Mouse (Mus musculus): ENCODE measurements around the gene Stac2.

Gene Stac2

DNA sequence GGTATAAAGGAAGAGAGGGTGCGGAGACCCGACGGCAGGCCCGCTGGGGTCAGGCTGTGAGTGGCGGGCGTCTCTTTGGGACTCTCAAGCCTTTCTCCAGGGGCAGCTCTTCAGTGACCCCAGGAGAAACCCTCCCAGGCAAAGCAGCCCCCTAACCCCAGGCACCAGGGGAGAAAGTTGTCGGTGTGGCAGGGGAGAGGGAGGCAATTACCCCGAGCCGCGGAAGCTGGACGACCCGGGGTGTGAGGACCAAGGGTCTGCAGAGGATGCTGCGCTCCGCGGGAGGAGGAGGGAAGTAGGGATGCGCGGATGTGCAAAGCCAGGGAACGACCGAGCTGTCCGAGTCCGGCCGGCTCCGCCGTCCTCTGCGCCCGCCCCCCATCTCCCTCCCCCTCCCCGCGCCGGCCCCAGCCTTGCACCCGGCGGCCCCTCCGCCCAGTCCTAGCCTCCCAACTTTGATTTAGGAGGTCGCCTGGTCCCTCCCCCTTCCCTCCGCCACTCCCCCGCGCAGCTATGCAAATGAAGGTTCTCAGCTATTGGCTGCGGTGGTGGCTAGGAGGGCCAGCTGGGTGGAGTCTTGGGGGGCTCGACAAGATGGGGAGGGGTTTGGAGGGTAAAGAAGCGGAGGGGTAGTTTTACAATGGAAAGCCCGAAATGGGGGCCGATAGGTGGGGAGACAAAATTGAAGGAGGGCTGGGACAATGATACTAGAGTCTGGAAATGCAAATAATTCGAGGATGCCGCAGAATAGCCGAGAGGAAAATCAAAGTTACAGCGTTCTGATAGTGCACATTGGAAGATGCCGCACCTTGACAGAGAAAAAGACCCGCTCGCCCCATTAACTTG lies at the start of gene Stac2:
Stac2 (minus strand) TSS at position 474 of the 846 bp plus-strand sequence.
- in situ Hi-C loops (cut with MboI; ENCODE audit: unreplicated experiment in 2 of 2): no loop called here

DNA sequence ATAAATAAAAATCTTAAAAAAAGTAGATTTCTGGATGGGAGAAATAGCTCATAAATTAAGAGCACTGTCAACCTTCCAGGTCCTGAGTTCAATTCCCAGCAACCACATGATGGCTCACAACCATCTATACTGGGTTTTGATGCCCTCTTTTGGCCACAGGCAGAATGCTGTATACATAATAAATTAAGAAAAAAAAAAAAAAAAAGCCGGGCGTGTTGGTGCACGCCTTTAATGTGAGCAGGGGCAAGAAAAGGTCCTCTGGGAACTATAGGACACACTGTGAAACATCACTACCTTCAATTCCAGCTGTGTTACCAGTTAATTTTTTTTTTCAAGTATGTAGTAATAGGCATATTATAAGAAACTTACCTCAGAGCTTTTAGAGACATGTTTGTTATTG lies 48.1 kb upstream of the Stac2 start:
- in situ Hi-C loops (cut with MboI; ENCODE audit: unreplicated experiment in 2 of 2): loop anchor here in 1 of 2 experiments (10.0 kb wide), 1 partner anchor 133 kb away; no protein-coding TSS in a partner anchor

DNA sequence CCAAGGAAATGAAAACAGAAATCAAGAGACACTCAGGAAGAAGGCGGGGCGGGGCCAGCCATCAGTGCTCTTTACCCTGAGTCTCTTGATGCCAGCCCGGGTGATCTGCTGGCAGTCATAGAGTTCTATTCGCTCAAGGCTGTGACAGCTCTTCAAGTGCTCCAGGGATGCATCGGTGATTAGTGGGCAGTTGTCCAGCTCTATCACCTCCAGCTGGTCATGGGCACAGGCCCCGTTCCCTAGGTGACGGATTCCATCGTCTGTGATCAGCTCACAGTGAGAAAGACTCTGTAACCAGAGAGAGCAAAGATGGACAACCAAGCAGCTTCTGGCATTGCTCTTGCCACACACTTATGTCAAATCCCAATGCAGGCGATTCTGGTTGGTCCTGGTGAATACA lies 37.3 kb upstream of the Stac2 start:
- in situ Hi-C loops (cut with MboI; ENCODE audit: unreplicated experiment in 2 of 2): loop anchor here in 1 of 2 experiments (5.0 kb wide), 1 partner anchor 142 kb away; no protein-coding TSS in a partner anchor

DNA sequence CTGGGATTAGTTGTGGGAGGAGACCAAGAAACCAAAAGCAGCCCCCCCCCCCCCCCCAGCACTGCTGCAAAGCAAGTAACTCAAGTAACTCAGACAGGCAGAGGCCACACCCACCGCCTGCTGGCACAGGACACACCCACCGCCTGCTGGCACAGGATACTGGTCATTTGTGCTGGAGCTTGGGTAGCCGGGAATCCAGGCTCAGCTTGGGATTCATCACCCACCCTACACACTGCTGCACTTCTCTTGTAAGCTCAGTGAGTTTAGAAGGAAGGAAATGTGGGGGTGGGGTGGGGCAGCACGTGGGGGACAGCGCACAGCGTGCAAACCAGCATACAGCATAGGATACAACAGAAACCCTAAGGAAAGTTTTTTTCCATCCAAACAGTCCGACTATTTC lies 35.0 kb upstream of the Stac2 start:
- in situ Hi-C loops (cut with MboI; ENCODE audit: unreplicated experiment in 2 of 2): no loop called here

DNA sequence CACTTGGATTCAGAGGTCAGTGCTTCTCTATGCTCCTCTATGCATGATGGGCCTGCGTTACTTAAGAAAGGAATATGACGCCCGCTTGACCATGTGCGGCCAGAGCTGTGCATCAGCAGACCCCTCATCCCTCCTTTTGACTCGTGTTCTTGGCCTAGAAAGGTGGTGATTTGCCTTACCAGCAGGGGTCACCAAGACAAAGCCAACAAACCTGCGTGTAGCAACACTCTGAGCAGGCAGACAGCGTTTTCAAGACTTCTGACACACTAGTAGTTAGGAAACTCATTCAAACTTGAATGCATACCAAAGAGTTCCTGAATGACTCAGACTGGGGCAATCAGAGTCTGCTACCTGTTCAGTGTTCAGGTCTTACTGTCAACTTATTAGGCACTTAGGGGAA lies 33.3 kb upstream of the Stac2 start:
- in situ Hi-C loops (cut with MboI; ENCODE audit: unreplicated experiment in 2 of 2): no loop called here

DNA sequence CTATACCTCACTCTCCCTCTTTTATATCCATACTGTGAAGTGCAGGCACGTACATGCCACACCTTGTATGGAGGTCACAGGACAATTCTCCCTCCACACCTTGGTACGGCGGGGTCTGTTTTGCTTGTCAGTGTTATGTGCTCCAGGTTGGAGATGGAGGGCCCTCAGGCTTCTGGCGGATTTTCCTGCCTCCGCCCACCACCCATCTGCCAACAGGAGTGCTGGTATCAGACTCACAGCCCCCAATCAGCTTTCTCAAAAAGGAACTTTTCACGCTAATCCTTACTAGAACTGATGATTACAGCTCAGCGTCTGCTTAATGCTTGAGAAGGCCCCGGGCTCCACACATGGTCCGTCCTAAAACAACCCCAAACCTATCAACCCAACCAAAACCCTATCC lies 32.9 kb upstream of the Stac2 start:
- in situ Hi-C loops (cut with MboI; ENCODE audit: unreplicated experiment in 2 of 2): no loop called here

DNA sequence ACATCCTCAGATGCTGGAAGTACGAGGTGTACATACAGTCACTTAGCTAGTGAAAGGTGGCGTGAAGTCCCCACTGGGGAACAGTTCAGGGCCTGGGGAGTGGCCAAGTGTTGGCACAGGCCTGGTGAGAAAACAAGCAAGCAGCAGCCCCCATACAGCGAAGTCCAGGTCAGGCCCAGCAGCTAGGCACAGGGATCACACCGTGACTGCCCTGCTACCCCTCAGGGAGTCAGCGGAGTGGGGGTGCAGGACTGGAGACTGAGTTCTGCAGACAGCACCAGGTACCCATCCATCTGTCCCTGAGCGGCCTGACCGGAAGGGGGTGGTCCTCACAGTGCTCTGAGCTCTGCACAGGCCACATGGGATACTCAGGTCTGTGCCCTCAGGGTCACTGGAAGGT lies 29.5 kb upstream of the Stac2 start:
- in situ Hi-C loops (cut with MboI; ENCODE audit: unreplicated experiment in 2 of 2): no loop called here

DNA sequence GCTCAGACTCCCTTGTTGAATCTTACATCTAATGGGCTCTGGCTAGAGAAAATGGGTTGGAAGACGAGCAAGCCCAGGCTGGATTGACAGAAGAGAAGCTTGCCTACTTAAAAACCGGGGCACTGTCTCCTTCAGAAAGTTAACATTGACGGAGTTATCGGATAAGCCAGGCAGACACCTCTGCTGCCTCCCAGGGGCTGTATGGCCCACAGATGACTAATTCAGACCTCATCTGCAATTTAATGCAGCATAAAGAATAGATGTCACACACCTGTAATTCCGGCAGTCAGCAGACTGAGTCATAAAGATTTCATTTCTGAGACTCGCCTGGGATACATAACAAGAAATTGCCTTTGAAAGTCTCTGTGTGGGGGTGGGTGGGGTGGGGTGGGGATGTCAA lies 27.2 kb upstream of the Stac2 start:
- in situ Hi-C loops (cut with MboI; ENCODE audit: unreplicated experiment in 2 of 2): no loop called here

DNA sequence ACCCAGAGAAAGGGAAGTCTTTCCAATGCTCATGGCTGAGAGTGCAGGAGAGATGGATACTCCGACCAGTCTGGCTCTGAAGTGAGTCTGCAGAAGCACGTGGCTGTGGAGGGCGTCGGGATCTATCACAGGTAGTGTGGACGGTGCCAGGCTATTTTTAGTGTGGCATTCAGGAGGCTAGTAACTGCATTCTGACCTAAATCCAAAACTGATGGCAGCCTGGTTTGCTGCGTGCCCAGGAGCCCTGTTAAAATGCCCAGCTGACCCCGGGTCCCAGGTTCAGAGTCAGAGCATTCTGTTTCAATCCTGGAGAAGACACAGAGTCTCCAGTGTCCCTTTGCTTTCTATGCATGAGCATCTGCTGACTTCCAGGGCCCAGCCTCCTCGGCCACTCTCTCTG lies 23.8 kb upstream of the Stac2 start:
- in situ Hi-C loops (cut with MboI; ENCODE audit: unreplicated experiment in 2 of 2): loop anchor here (5.0 to 10.0 kb wide), 4 partner anchors 45 to 182 kb away; no protein-coding TSS in a partner anchor

DNA sequence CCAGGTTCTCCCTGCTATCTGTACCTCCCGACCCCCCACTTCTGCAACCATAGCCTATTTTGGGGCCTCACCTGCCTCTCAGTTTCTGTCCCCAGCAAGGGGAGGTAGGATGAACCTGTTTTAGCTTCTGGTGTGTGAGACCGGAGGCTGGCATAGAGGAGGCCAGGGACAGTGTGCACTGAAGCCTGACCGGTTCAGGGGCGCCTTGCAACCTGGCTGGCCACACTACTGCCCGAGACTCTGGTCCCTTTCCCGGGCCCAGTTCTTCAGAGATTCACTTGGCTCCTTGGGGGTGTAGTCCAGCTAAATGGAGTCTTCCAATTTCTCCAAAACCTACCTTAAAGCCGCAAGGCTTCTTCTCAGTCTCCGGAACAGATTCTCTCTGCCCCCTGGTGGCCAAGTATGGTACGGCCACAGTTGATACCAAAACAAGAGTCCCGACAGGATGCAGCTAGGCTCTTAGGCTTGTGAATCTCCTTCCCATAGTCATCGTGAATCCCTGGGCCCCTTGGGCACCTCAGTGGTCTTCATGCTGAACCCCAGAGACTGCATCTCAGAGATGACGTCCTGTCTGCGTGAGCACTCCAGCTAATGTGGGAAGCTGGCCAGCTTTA lies 22.0 kb upstream of the Stac2 start:
- in situ Hi-C loops (cut with MboI; ENCODE audit: unreplicated experiment in 2 of 2): loop anchor here (5.0 to 10.0 kb wide), 4 partner anchors 43 to 181 kb away; no protein-coding TSS in a partner anchor

DNA sequence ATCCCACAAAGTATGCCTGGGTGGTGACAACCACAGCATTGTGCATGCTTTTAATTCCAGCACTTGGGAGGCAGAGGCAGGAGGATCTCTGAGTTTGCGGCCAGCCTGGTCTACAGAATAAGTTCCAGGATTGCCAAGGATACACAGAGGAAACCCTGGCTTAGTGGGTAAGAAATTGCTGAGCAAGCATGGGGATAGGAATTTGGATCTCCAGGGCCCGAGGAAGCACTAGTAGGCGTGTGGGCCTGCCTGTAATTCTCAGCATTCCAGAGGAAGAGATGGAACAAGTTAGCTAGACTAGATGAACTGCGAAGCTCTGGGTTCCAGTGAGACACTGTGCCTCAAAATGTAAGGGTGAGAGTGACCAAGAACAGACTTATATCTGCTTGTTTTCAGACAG lies 20.2 kb upstream of the Stac2 start:
- in situ Hi-C loops (cut with MboI; ENCODE audit: unreplicated experiment in 2 of 2): loop anchor here (10.0 kb wide), 2 partner anchors 139 to 179 kb away; no protein-coding TSS in a partner anchor

DNA sequence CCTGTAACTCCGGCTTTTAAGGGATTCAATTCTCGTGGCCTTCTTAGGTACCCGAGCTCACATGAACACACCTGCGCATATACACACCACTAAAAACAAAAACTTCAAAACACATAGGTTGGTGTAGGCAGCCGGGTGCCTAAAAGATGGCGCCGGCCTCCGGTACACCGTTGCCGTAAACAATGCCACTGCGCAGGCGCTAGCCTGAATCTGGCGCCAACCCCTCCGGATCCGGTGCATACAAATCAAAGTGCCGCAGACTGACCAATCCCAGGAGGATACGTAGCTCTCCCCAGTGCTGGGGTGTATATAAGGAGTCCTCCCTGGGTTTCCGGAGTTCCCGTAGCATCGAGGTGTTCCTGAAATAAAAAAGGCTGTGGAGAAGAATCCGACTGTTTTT lies 14.0 kb upstream of the Stac2 start:
- in situ Hi-C loops (cut with MboI; ENCODE audit: unreplicated experiment in 2 of 2): no loop called here

DNA sequence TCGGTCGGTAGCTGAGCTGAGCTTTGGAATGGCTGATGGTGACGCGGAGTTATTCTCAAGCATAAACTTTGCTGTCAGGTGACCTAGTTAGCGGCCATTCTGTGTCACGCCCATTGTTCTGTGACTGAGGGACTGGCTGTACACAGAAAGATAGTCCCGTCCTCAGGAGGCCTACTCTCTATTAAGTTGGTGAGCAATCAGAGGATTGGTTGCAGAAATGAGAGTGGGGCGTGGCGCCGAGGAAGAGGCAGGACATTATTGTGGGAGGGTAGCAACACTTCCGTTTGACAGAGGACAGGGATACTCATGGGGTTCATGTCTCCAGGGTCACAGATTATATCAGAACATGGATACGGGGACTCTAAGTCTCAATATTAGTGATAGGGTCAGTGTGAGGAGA lies 12.9 kb upstream of the Stac2 start:
- in situ Hi-C loops (cut with MboI; ENCODE audit: unreplicated experiment in 2 of 2): no loop called here

DNA sequence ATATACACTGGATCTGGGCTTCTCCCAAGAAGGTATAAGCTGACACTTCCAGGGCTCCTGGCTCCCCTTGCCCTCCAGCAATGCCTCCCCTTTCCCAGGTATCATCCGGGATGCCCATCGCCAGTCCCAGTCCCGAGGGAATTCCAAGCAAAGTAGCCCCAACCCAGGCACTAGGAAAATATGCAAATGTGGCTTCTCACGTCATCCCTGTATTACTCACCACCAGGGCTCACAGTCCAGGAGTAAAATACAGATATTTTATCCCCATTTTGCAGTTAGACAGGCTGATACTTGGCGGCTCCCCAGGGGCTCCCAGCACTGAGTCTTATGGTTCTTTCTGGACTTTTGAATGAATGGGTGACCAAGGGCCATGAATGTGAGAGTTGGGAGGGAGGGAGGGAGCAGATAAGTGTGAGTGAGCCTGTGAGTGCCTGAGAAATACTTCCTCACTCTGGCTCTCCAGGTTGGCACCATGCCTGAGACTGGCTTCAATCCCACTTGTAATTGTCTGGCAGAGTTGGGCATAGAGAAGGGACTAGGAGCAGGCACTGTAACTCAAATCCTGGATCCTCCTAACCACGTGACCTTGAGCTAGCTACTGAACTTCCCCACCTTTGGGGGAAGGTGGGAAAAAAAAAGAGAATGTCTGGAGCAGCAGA lies 8.8 kb upstream of the Stac2 start:
- in situ Hi-C loops (cut with MboI; ENCODE audit: unreplicated experiment in 2 of 2): no loop called here

DNA sequence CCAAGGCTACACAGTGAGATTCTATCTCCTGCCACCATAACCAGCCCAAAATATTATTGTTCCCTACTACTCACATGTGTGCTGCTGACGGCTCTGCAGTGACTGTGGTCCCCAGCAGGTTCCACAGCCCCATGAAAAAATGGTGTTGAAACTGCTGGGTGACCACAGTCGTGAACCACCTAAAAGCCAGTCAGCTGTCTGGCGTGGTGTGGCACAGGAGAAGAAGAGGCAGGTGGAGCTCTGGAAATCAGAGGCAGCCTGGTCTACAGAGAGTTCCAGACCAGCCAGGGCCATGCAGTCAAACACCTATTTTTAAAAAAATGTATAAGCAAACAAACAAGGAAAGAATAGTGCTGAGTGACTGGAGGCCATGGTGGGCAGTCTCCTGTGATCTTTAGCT lies 8.2 kb upstream of the Stac2 start:
- in situ Hi-C loops (cut with MboI; ENCODE audit: unreplicated experiment in 2 of 2): no loop called here

DNA sequence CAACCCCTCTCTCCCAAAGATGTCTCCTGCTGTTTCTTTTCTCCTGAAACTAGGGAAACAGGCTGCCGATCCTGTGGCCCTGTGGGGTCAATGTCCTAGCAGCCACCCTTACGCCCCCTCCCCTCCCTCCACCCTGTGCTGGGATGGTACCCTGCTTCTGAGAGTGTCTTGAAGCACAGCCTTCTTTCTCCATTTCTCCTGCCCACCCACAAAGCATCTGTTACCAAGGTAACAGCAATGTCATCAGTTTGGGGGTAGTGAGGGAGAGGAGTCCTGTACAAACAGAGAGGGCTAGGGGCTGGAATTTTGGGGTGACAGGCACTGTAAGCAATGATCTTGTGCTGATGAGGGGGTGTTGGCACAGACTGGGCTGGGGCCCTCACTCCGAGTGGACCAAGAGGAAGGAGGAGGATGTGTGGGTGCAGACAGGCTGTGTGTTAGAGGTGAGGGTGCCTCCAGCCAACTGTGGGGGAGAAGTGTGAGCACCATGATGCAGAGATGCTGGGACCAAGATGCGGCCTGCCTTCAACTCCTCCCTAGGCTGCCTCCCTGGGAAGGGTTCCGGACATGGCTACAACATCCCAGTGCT lies 6.9 kb upstream of the Stac2 start:
- in situ Hi-C loops (cut with MboI; ENCODE audit: unreplicated experiment in 2 of 2): no loop called here

DNA sequence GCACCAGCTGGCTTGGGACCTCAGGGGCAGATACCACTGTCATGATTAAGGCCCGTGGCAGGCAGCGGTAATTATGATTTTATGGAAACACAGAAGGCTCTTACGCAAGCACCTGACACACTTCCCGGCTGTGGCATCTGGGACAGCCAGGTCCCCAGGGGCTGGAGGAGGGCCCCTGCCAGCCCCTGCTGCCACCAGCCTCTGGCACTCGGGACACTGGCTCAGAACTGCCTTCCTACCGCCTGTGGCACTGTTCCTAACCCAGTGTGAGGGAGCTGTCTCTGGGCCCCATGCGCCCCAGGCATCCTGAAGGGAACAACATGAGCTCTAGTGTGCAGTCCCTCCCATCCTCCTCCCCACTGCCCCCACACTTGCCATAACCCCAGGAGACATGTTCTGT lies 6.4 kb upstream of the Stac2 start:
- in situ Hi-C loops (cut with MboI; ENCODE audit: unreplicated experiment in 2 of 2): no loop called here

DNA sequence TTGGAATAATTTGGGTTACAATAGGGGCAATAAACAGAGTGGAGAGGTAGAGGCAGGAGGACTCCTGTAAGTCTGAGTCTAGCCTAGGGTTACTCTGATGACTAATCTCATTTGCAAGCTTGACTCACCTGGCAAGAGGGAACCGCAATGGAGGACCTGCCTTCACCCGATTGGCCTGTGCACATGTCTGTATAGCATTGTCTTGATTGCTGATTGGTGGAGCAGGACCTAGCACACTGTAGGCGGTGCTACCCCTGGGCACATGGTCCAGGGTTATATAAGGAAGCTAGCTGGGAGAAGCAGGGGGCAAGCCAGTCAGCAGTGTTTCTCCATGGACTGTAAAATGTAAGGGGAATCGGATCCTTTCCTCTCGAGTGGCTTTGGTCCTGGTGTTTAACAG lies 4.7 kb upstream of the Stac2 start:
- in situ Hi-C loops (cut with MboI; ENCODE audit: unreplicated experiment in 2 of 2): no loop called here

DNA sequence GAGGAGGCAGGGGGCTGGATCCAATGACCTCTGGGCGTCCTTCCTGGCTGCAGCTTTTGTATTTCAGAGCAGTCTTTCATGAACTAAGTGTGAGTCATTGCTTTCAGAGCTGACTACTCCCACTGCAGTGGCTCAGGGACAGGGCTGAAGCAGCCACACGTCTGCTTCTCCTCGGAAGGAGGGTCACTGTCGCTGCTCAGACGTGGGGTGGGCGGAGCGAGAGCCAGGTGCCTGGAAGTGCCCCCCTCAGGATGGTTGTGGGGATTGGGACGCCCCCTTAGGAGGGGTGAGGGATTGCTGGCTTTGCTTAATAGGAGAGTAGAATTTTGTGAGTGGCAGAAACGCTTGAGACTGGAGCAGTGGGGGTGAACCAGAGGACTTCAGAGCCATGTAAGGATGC lies 4.2 kb upstream of the Stac2 start:
- in situ Hi-C loops (cut with MboI; ENCODE audit: unreplicated experiment in 2 of 2): no loop called here

DNA sequence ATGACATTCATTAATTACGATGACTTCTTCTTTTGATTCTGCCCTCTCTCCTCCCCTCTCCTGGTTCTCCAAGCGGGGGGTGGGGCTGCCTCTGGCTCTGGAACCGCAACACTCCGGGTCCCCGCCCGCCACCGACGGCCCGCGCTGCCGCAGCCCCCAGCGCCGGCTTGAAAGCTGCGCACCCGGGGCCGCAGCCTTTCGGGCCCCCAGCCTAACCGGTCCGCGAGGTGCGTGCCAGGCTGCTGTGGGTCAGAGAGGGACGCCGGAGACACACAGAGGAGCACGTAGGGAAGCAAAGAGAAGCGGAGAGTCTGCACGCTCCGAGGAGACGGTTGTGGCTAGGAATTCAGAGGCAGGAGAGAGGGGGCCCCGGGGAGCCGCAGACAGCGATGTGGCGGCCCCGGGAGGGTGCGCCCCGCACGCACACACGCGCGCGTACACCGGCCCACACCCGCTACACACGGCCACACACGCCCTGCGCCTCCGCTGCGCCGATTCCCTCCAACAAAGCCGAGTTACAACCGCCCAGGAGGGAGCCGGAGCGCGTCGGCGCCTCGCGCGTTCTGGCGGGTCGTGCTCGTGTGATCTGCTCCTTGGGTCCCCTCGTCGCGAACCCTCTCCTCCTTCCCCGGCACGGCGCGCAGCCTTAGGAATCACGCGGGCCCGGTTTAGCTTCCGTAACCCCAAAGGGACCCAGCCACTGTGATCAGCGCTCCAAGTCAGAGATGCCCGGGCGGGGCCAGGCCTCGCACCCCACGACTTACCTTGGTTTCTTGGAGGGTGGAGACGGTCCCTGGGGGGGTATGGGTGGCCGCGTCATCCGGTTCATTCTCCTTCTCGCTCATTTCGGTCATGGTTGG lies 903 bp downstream of the Stac2 start:
- in situ Hi-C loops (cut with MboI; ENCODE audit: unreplicated experiment in 2 of 2): no loop called here
